In the genomic region with DNA sequence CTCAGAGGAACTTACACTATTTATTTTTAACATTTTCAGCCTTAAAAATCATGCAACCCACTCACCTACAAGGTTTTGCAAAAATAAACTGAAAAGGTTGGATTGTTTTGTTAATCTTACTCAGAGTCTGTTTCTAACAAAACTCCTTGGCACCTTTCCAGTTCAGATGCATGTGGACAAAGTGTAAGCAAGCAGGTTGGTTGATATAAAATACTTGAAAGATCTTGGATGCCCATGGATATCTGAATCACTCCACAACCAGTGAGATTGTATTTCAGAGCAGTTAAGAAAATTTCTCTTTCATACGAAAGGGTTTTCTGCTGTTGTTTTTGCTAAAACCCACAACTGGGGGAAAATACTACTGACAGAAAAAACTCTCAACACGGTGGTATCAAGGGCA, we compare ENCODE assay signal across 10 mouse cellular contexts. TPM values are rescaled to one million over a fixed set of nuclear protein-coding genes. Genes with fewer than 3 reads are reported as not detected.
DNase-seq lines count a peak whose midpoint lies in the region; ATAC-seq lines count a peak whose summit lies in the region.
"Had no signal": no experiment of that assay in that cellular context is flagged by ENCODE, and none has a peak within 500 bp of the region (broad histone marks: within the 10 kb centered on the region; RNA-seq: fewer than 3 reads in every experiment).

No protein-coding gene starts in this region.

- peaks cover 17% of the 10 kb centered on the region for H3K4me1 ChIP-seq in embryonic facial prominence, embryonic 14.5 days (ENCODE audit: control insufficient read depth, insufficient read depth, low read length)
- H3K4me1 ChIP-seq in liver, embryonic 13.5 days (replicated peaks), result peaks cover 41% of the 10 kb centered on the region

- H3K36me3 ChIP-seq in embryonic facial prominence, embryonic 14.5 days (ENCODE audit: control insufficient read depth, insufficient read depth, low read length), result no peaks in the 10 kb centered on the region
- H3K36me3 ChIP-seq in liver, embryonic 13.5 days, result no peaks in the 10 kb centered on the region

- peak overlapping the region; percentile 61 for H3K4me2 ChIP-seq in embryonic facial prominence, embryonic 14.5 days (ENCODE audit: low read depth, low read length)
- H3K4me2 ChIP-seq in liver, embryonic 13.5 days, result peak overlapping the region; percentile 90

- H3K9ac ChIP-seq in embryonic facial prominence, embryonic 14.5 days (ENCODE audit: low read depth, low read length), result no peak overlapping the region
- peak overlapping the region; percentile 97; the same call in 1 of the 2 replicates for H3K9ac ChIP-seq in liver, embryonic 13.5 days

- peak overlapping the region; percentile 62 for H3K4me3 ChIP-seq in embryonic facial prominence, embryonic 14.5 days (ENCODE audit: low read depth, low read length)
- peak overlapping the region; percentile 96 for H3K4me3 ChIP-seq in liver, embryonic 13.5 days (replicated peaks)

- peak; percentile 80 for DNase-seq in heart, adult 11 months
- no peak for DNase-seq in heart, postnatal 14 days
- peak; percentile 44 for DNase-seq in 3T3-L1 (ENCODE audit: low read depth, low spot score)
- DNase-seq in embryonic facial prominence, embryonic 14.5 days (ENCODE audit: low spot score), result peak; percentile 57
- no peak for DNase-seq in liver, embryonic 13.5 days
- DNase-seq in retina, embryonic 14.5 days (ENCODE audit: low spot score), result no peak
- no peak for DNase-seq in gastrocnemius, adult 8-10 months (ENCODE audit: low spot score in 2 of 2)
- DNase-seq in adrenal gland, postnatal 10 days, result no peak
- DNase-seq: cerebellum, adult 9-11 months; gastrocnemius, postnatal 14 days had no signal

- intact Hi-C loops in heart, postnatal 14 days (cut with DNase I), result loop anchor here (5.0 kb wide), 1 partner anchor 37 kb away; no protein-coding TSS in a partner anchor

- H3K27ac ChIP-seq in embryonic facial prominence, embryonic 14.5 days (replicated peaks; ENCODE audit: low read depth, low read length), result no peak overlapping the region; the same call in 1 of the 2 replicates
- H3K27ac ChIP-seq in liver, embryonic 13.5 days, result no peak overlapping the region

- ATAC-seq in embryonic facial prominence, embryonic 14.5 days (ENCODE audit: low read depth), result no peak
- no peak for ATAC-seq in liver, embryonic 13.5 days (ENCODE audit: low read depth)

- H3K27me3 ChIP-seq in embryonic facial prominence, embryonic 14.5 days (replicated peaks; ENCODE audit: control insufficient read depth, insufficient read depth, low read length), result no peaks in the 10 kb centered on the region
- no peaks in the 10 kb centered on the region for H3K27me3 ChIP-seq in liver, embryonic 13.5 days

- 31% methylated on average over 2 of the region's 2 CpGs for WGBS in embryonic facial prominence, embryonic 14.5 days
- WGBS in liver, embryonic 13.5 days (ENCODE audit: insufficient replicate concordance), result 28% methylated on average over 2 of the region's 2 CpGs

- no peaks in the 10 kb centered on the region for H3K9me3 ChIP-seq in embryonic facial prominence, embryonic 14.5 days (ENCODE audit: control insufficient read depth, low read length)
- no peaks in the 10 kb centered on the region for H3K9me3 ChIP-seq in liver, embryonic 13.5 days (replicated peaks)

RNA-seq across cellular contexts. Expression of a gene that starts 8.9 kb away (rescaled TPM):
- total RNA-seq in heart, postnatal 14 days (2021), result 100 to 1,000 TPM; 116 to 118 TPM
- 27.3 and 34.6 TPM in 2 replicates for polyA plus RNA-seq in embryonic facial prominence, embryonic 14.5 days (2014; fragmentation: Nextera tagmentation; extraction: Ambion mirVana)
- polyA plus RNA-seq in liver, embryonic 13.5 days (2015; fragmentation: Nextera tagmentation; extraction: Ambion mirVana), result 13.6 and 15.6 TPM in 2 replicates
- total RNA-seq in gastrocnemius, adult 8-10 months (2022), result 10 to 100 TPM; 62.4 to 75.3 (median 67.2) TPM
- total RNA-seq in adrenal gland, postnatal 10 days (2021), result 100 to 1,000 TPM; 225 TPM

Comparison
In these comparisons a context has a peak if more than half of its experiments do, and no peak if none do; other contexts are left out.
1. DNase-seq: peak in heart, adult 11 months (single experiment), 3T3-L1 (single experiment) and embryonic facial prominence, embryonic 14.5 days (single experiment); none in heart, postnatal 14 days (0 of 2), liver, embryonic 13.5 days (single experiment), retina, embryonic 14.5 days (single experiment), gastrocnemius, adult 8-10 months (0 of 2) and adrenal gland, postnatal 10 days (single experiment).